Mouse (Mus musculus) G1E (cell line): ENCODE measurements around the gene Myadml2. TPM values are rescaled to one million over a fixed set of nuclear protein-coding genes. Genes with fewer than 3 reads are reported as not detected.
A peak's percentile ranks its signal among the peaks of the same experiment; 100 is the strongest.

Source experiments
- ATAC-seq: 2 replicates; pipeline ENCODE4 v1.8.0; 2016; ENCODE audit warnings: mild to moderate bottlenecking; ENCODE audit not compliant: insufficient number of reproducible peaks, poor library complexity, low FRiP score, severe bottlenecking; ENCODE audit errors: extremely low read depth
- DNase-seq: peaks from one replicate; pipeline ENCODE4 v3.0.0; 2012; ENCODE audit warnings: low spot score
- H3K27me3 ChIP-seq: 2 replicates; pipeline ENCODE4 v1.6.1; 2012; ENCODE audit warnings: mild to moderate bottlenecking, low read length, inconsistent platforms; ENCODE audit not compliant: insufficient read depth
- H3K36me3 ChIP-seq: replicated peaks from 2 replicates; pipeline ENCODE3; 2012; ENCODE audit warnings: mild to moderate bottlenecking, inconsistent platforms
- H3K4me1 ChIP-seq: 2 replicates; pipeline ENCODE4 v1.6.1; 2012; ENCODE audit warnings: low read depth, low read length, inconsistent platforms, mixed read lengths; ENCODE audit not compliant: insufficient read depth
- H3K4me3 ChIP-seq: 2 replicates; pipeline ENCODE4 v1.5.1; 2012; ENCODE audit warnings: low read depth, mild to moderate bottlenecking, inconsistent platforms, low read length, moderate library complexity, mixed read lengths
- H3K9me3 ChIP-seq: replicated peaks from 2 replicates; pipeline ENCODE4 v1.6.1; 2012; ENCODE audit warnings: inconsistent platforms
- CTCF ChIP-seq: IDR thresholded peaks from 2 replicates; pipeline ENCODE4 v1.5.1; 2012; ENCODE audit warnings: low read depth, low read length, inconsistent platforms, mixed read lengths
- GATA1 ChIP-seq: IDR thresholded peaks from 2 replicates; pipeline ENCODE4 v1.6.1; 2012; ENCODE audit warnings: borderline replicate concordance, low read length, inconsistent platforms, mixed read lengths
- GATA2 ChIP-seq: IDR thresholded peaks from 2 replicates; pipeline ENCODE4 v1.6.1; 2012; ENCODE audit warnings: low read depth, low read length, inconsistent platforms, borderline replicate concordance
- POLR2AphosphoS5 ChIP-seq: IDR thresholded peaks from 2 replicates; pipeline ENCODE4 v1.6.1; 2012; ENCODE audit warnings: low read depth, low read length, inconsistent platforms; ENCODE audit not compliant: insufficient replicate concordance
- TAL1 ChIP-seq: conservative IDR thresholded peaks from 2 replicates; pipeline ENCODE4 v1.6.1; 2012; ENCODE audit warnings: low read depth, low read length, inconsistent platforms, mixed read lengths
- polyA plus RNA-seq: library from polyadenylated mRNA; stranded (reverse); fragments of >175 nt; gene quantifications from 2 replicates; pipeline ENCODE4 v1.2.3, GENCODE M21; 2012
- total RNA-seq, 2 experiments: library from RNA; stranded (forward) in 1 of 2; stranded (reverse) in 1 of 2; fragments of 200-1000 nt in 1 of 2; fragments of >200 nt in 1 of 2; fragmentation: Nextera tagmentation in 1 of 2; gene quantifications; 2 replicates each; pipeline ENCODE4 v1.2.3; 2014 to 2017

Gene Myadml2
- total and polyA plus RNA-seq, 3 experiments = not detected

DNA sequence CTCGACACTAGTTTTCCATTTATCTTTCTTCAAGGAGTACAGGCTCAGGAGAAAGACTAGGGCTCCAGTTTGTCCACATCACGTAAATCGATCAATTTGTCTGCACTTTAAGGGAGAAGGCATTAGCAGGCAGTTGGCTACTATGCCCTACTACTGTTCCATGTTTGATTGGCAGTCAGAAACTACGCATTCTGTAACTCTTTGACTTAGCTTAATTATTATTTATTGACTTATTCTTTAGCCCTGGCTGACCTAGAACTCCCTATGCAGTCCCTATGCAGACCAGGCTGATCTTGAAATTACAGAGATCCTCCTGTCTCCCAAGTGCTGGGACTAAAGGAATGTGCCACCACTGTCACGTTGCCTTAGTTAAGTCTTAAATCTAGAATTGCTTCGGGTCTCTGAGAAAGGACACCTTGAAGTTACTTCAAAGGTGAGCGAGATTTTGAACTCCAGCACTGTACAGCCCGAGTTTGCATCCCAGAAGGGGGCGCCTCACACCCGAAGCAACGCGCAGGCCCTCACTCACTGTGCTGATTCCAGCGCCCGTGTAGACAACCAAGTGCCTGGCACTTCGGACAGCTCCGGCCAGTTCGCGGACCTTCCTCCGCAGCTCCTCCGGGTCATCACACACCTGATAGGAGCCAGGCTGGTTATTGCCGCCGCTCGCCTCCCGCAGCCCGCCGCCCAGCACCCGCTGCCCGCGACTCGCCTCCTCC, 23.8 kb downstream of the Myadml2 start:
- peak; percentile 60 for DNase-seq
- Histone ChIP-seq H3K36me3 (peaks cover 89% of the 10 kb centered on the region), H3K27me3 (no peaks in the 10 kb centered on the region), H3K9me3 (no peaks in the 10 kb centered on the region), H3K4me3 (peak overlapping the region; percentile 98), H3K4me1 (peaks cover 76% of the 10 kb centered on the region)
- no peak for ATAC-seq
- TF ChIP-seq CTCF = 0 out of 2 replicates have a peak, but pooled peaks have one; percentile 23
- TF ChIP-seq GATA1 = no peak

DNA sequence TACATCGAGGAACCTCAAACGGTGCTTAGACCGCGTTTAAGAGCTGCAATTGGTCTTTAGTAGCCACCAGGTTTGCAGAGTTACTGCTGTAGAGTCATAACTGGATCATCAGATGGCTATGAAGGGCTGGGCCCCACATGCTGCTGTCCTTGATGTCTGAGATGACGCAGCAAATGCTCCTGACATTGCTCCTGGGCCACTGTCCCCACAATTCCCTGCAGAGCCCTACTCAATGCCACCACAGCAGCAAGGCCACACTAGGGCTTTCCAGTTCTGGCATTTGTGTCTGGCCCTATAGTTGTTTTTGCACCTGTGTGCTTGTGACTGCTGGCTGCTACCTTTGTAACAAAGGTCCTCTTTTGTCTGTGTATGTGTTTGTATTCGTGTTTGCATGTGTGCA, 25.2 kb downstream of the Myadml2 start:
- Histone ChIP-seq H3K4me3 (no peak overlapping the region), H3K36me3 (peaks cover 91% of the 10 kb centered on the region), H3K4me1 (peaks cover 78% of the 10 kb centered on the region), H3K9me3 (peaks cover 4% of the 10 kb centered on the region; the same call in 1 of the 2 replicates), H3K27me3 (no peaks in the 10 kb centered on the region)
- no peak for DNase-seq
- TF ChIP-seq GATA1 = no peak
- no peak for TF ChIP-seq POLR2AphosphoS5
- no peak for TF ChIP-seq GATA2
- no peak for TF ChIP-seq CTCF
- TF ChIP-seq TAL1 = no peak
- ATAC-seq = no peak

- Histone ChIP-seq H3K4me1 (peaks cover 76% of the 10 kb centered on the region), H3K27me3 (no peaks in the 10 kb centered on the region), H3K36me3 (peaks cover 82% of the 10 kb centered on the region)
These were observed 27.8 kb downstream of the Myadml2 start for GRCm38 (mm10) chr11:120620195-120620594.

GRCm38 (mm10) chr11:120618619-120619535, 29.1 kb downstream of the Myadml2 start:
- Histone ChIP-seq H3K4me3 (no peak overlapping the region; the same call in 1 of the 2 replicates), H3K4me1 (peaks cover 79% of the 10 kb centered on the region), H3K27me3 (no peaks in the 10 kb centered on the region), H3K9me3 (peaks cover 4% of the 10 kb centered on the region; the same call in 1 of the 2 replicates), H3K36me3 (peaks cover 90% of the 10 kb centered on the region)
- DNase-seq (no peak), ATAC-seq (no peak)
- TF ChIP-seq TAL1 = no peak
- no peak for TF ChIP-seq GATA2
- no peak for TF ChIP-seq CTCF
- TF ChIP-seq GATA1 = no peak

More at GRCm38 (mm10) chr11:120620195-120620594, 27.8 kb downstream of the Myadml2 start:
- DNase-seq (no peak), ATAC-seq (no peak)
- Histone ChIP-seq H3K4me3 (peak overlapping the region; percentile 24; the same call in 1 of the 2 replicates), H3K9me3 (peaks cover 4% of the 10 kb centered on the region; the same call in 1 of the 2 replicates)
- no peak for TF ChIP-seq CTCF
- TF ChIP-seq POLR2AphosphoS5 = no peak
- no peak for TF ChIP-seq TAL1
- TF ChIP-seq GATA2 = no peak
- no peak for TF ChIP-seq GATA1

DNA sequence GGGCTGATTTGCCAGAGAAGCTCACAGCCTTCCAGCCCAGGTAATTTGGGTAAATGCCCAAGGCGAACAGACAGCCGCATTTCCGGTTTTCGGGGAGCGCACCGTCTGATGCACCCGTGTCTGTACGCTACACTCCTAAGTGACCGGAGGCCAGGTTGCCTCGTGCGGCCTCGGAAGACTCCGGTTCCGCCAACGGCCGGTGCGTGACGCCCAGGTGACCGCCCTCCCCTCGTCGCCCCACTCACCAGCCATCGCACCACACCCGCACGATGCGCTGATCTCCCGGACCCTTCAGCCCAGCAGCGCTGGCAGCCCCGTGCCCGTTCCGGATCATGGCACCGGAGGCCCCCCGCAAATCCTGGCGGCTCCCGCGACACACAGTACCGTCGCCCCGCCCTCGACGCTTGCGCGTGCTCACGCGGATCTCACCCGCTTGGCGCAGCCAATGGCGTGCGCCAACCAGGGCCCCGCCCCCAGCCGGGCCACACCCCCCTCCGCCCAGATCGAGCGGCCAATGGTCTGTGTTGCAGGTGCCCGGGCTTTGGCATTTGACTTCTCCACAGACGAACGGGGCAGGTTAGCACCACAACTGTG, 30.3 kb downstream of the Myadml2 start, which contains the start of gene Pcyt2:
Pcyt2 (minus strand) TSS at position 418 of the 594 bp plus-strand sequence.
- Histone ChIP-seq H3K9me3 (peaks cover 4% of the 10 kb centered on the region; the same call in 1 of the 2 replicates), H3K36me3 (peaks cover 90% of the 10 kb centered on the region), H3K27me3 (no peaks in the 10 kb centered on the region), H3K4me3 (peak within 1 kb of the TSS; percentile 98), H3K4me1 (peaks cover 77% of the 10 kb centered on the region)
- TF ChIP-seq GATA1 (no peak), GATA2 (no peak), TAL1 (no peak), POLR2AphosphoS5 (no peak), CTCF (no peak)
- DNase-seq (peak; percentile 96), ATAC-seq (peak; percentile 81)
